Mouse (Mus musculus): ENCODE data around the gene Rassf4. TPM values are rescaled to one million over a fixed set of nuclear protein-coding genes. Genes with fewer than 3 reads are reported as not detected.

The Rassf4 gene
- polyA plus RNA-seq, 1 experiment from 2014 or later = 32.3 TPM

DNA sequence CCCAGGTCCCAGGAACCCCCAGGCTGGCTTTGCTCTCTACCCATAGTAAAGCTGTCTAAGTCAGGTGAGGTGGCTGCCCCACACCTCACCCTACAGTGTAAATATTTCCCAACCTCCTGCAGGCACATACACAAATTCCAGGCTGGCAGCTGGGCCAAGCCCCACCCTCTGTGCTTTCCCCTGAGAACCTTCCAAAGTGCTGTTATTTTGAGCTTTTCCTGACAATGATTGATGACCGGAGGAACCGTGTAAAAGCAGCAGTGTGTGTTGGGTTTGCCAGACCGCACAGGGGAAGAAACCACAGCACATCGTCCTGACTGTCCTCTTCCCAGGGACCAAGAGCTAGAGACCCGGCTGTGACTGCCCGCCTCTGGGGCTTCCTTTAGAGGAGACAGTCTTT lies 23.3 kb downstream of the Rassf4 start, which contains the start of gene Depp1:
TSS of gene Depp1 (plus strand) at position 204 of the 400 bp plus-strand sequence.
- ATAC-seq (ENCODE audit: low read depth) = no peak
- no peaks in the 10 kb centered on the region for H3K36me3 ChIP-seq (ENCODE audit: control insufficient read depth, insufficient read depth, low read length)

GRCm38 (mm10) chr6:116649811-116650210 lies 23.9 kb downstream of the Rassf4 start:
- H3K4me3 ChIP-seq (ENCODE audit: low read depth, low read length) = no peak overlapping the region
- H3K4me1 ChIP-seq (ENCODE audit: control insufficient read depth, insufficient read depth, low read length) = no peaks in the 10 kb centered on the region
- no peak overlapping the region for H3K27ac ChIP-seq (ENCODE audit: low read depth, low read length)
- H3K36me3 ChIP-seq (ENCODE audit: control insufficient read depth, insufficient read depth, low read length) = no peaks in the 10 kb centered on the region
- 93% methylated on average over 7 of the region's 7 CpGs for WGBS
- H3K4me2 ChIP-seq (ENCODE audit: low read depth, low read length) = no peak overlapping the region
- H3K27me3 ChIP-seq (ENCODE audit: control insufficient read depth, insufficient read depth, low read length) = no peaks in the 10 kb centered on the region
- no peaks in the 10 kb centered on the region for H3K9me3 ChIP-seq (ENCODE audit: control insufficient read depth, low read length)
- H3K9ac ChIP-seq (replicated peaks; ENCODE audit: low read depth, low read length) = no peak overlapping the region
- no peak for ATAC-seq (ENCODE audit: low read depth)

More for the DNA sequence above, 23.3 kb downstream of the Rassf4 start, which contains the start of gene Depp1:
- Histone ChIP-seq H3K4me1 (ENCODE audit: control insufficient read depth, insufficient read depth, low read length) (no peaks in the 10 kb centered on the region), H3K27ac (ENCODE audit: low read depth, low read length) (no peak within 1 kb of the TSS), H3K27me3 (ENCODE audit: control insufficient read depth, insufficient read depth, low read length) (no peaks in the 10 kb centered on the region), H3K4me2 (ENCODE audit: low read depth, low read length) (no peak within 1 kb of the TSS), H3K9me3 (ENCODE audit: control insufficient read depth, low read length) (no peaks in the 10 kb centered on the region), H3K9ac (replicated peaks; ENCODE audit: low read depth, low read length) (no peak within 1 kb of the TSS), H3K4me3 (ENCODE audit: low read depth, low read length) (no peak within 1 kb of the TSS)
- 35% methylated on average over 6 of the region's 6 CpGs for WGBS

GRCm38 (mm10) chr6:116647763-116648162 lies 26.0 kb downstream of the Rassf4 start:
- Histone ChIP-seq H3K27ac (ENCODE audit: low read depth, low read length) (no peak overlapping the region), H3K36me3 (ENCODE audit: control insufficient read depth, insufficient read depth, low read length) (no peaks in the 10 kb centered on the region), H3K9me3 (ENCODE audit: control insufficient read depth, low read length) (no peaks in the 10 kb centered on the region), H3K4me1 (ENCODE audit: control insufficient read depth, insufficient read depth, low read length) (no peaks in the 10 kb centered on the region), H3K9ac (replicated peaks; ENCODE audit: low read depth, low read length) (no peak overlapping the region), H3K27me3 (ENCODE audit: control insufficient read depth, insufficient read depth, low read length) (no peaks in the 10 kb centered on the region), H3K4me2 (ENCODE audit: low read depth, low read length) (no peak overlapping the region), H3K4me3 (ENCODE audit: low read depth, low read length) (no peak overlapping the region)
- no peak for ATAC-seq (ENCODE audit: low read depth)
- WGBS = 88% methylated on average over 12 of the region's 12 CpGs

GRCm38 (mm10) chr6:116644335-116644734 lies 29.4 kb downstream of the Rassf4 start:
- Histone ChIP-seq H3K27me3 (ENCODE audit: control insufficient read depth, insufficient read depth, low read length) (no peaks in the 10 kb centered on the region), H3K9me3 (ENCODE audit: control insufficient read depth, low read length) (no peaks in the 10 kb centered on the region), H3K4me3 (ENCODE audit: low read depth, low read length) (no peak overlapping the region), H3K36me3 (ENCODE audit: control insufficient read depth, insufficient read depth, low read length) (no peaks in the 10 kb centered on the region), H3K27ac (ENCODE audit: low read depth, low read length) (no peak overlapping the region), H3K4me2 (ENCODE audit: low read depth, low read length) (no peak overlapping the region), H3K4me1 (ENCODE audit: control insufficient read depth, insufficient read depth, low read length) (no peaks in the 10 kb centered on the region), H3K9ac (replicated peaks; ENCODE audit: low read depth, low read length) (no peak overlapping the region)
- no peak for ATAC-seq (ENCODE audit: low read depth)
- 62% methylated on average over 3 of the region's 3 CpGs for WGBS

DNA sequence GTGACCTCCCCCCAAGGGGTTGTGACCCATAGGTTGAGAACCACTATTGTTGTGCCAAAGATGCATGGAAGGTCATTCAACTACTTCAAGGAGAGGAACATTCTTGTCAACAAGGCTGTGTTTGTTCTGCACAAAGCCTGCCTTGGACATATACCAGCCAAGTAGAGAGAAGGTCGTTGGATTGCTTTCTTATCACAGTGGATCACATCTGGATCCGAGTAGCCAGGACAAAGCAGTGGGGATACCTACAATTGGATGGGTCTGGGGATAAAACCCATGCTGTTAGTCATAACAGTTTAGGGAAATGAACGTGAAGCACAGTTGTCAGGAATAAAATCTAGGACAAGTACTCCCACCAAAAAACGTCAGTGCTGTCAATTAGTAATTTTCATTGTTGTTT lies 29.9 kb downstream of the Rassf4 start:
- 62% methylated on average over 4 of the region's 4 CpGs for WGBS
- no peak overlapping the region for H3K4me3 ChIP-seq (ENCODE audit: low read depth, low read length)
- H3K27me3 ChIP-seq (ENCODE audit: control insufficient read depth, insufficient read depth, low read length) = no peaks in the 10 kb centered on the region
- H3K4me1 ChIP-seq (ENCODE audit: control insufficient read depth, insufficient read depth, low read length) = no peaks in the 10 kb centered on the region
- H3K9me3 ChIP-seq (ENCODE audit: control insufficient read depth, low read length) = no peaks in the 10 kb centered on the region
- no peak overlapping the region for H3K27ac ChIP-seq (ENCODE audit: low read depth, low read length)
- no peak overlapping the region for H3K9ac ChIP-seq (replicated peaks; ENCODE audit: low read depth, low read length)
- H3K36me3 ChIP-seq (ENCODE audit: control insufficient read depth, insufficient read depth, low read length) = no peaks in the 10 kb centered on the region
- no peak overlapping the region for H3K4me2 ChIP-seq (ENCODE audit: low read depth, low read length)
- no peak for ATAC-seq (ENCODE audit: low read depth)

GRCm38 (mm10) chr6:116642942-116643341 lies 30.8 kb downstream of the Rassf4 start:
- Histone ChIP-seq H3K4me3 (ENCODE audit: low read depth, low read length) (no peak overlapping the region), H3K27ac (ENCODE audit: low read depth, low read length) (no peak overlapping the region), H3K9ac (replicated peaks; ENCODE audit: low read depth, low read length) (no peak overlapping the region), H3K9me3 (ENCODE audit: control insufficient read depth, low read length) (no peaks in the 10 kb centered on the region), H3K27me3 (ENCODE audit: control insufficient read depth, insufficient read depth, low read length) (no peaks in the 10 kb centered on the region), H3K4me2 (ENCODE audit: low read depth, low read length) (no peak overlapping the region), H3K4me1 (ENCODE audit: control insufficient read depth, insufficient read depth, low read length) (no peaks in the 10 kb centered on the region), H3K36me3 (ENCODE audit: control insufficient read depth, insufficient read depth, low read length) (no peaks in the 10 kb centered on the region)
- 90% methylated on average over 11 of the region's 11 CpGs for WGBS
- no peak for ATAC-seq (ENCODE audit: low read depth)

DNA sequence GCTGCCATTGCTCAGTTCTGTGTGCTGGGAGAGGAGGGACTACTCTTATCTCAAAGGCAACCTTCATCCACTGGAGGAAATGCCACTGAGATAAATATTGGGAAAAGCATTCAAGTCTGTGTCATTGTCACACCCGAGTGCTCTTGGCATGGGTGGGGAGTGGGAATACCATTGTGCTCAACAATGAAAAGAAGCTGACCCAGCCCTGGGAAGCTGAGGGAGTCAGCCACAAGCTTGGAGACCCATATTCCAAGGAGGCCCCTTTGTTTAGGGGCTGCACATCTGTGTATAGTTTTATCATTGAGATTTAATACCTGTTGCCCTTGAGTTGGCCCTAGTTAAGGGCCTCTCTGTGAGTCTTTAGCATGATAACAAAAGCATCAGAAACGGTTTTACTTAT lies 34.1 kb downstream of the Rassf4 start:
- Histone ChIP-seq H3K4me2 (ENCODE audit: low read depth, low read length) (no peak overlapping the region), H3K4me3 (ENCODE audit: low read depth, low read length) (no peak overlapping the region), H3K27me3 (ENCODE audit: control insufficient read depth, insufficient read depth, low read length) (no peaks in the 10 kb centered on the region), H3K36me3 (ENCODE audit: control insufficient read depth, insufficient read depth, low read length) (no peaks in the 10 kb centered on the region), H3K27ac (ENCODE audit: low read depth, low read length) (no peak overlapping the region), H3K4me1 (ENCODE audit: control insufficient read depth, insufficient read depth, low read length) (no peaks in the 10 kb centered on the region), H3K9ac (replicated peaks; ENCODE audit: low read depth, low read length) (no peak overlapping the region), H3K9me3 (ENCODE audit: control insufficient read depth, low read length) (no peaks in the 10 kb centered on the region)
- no peak for ATAC-seq (ENCODE audit: low read depth)
- WGBS = 60% methylated on average over 2 of the region's 2 CpGs

GRCm38 (mm10) chr6:116638871-116639270 lies 34.9 kb downstream of the Rassf4 start:
- Histone ChIP-seq H3K27me3 (ENCODE audit: control insufficient read depth, insufficient read depth, low read length) (no peaks in the 10 kb centered on the region), H3K4me2 (ENCODE audit: low read depth, low read length) (no peak overlapping the region), H3K4me3 (ENCODE audit: low read depth, low read length) (no peak overlapping the region), H3K4me1 (ENCODE audit: control insufficient read depth, insufficient read depth, low read length) (no peaks in the 10 kb centered on the region), H3K9me3 (ENCODE audit: control insufficient read depth, low read length) (no peaks in the 10 kb centered on the region), H3K9ac (replicated peaks; ENCODE audit: low read depth, low read length) (no peak overlapping the region), H3K36me3 (ENCODE audit: control insufficient read depth, insufficient read depth, low read length) (no peaks in the 10 kb centered on the region), H3K27ac (ENCODE audit: low read depth, low read length) (no peak overlapping the region)
- ATAC-seq (ENCODE audit: low read depth) = no peak
- 85% methylated on average over 2 of the region's 2 CpGs for WGBS

DNA sequence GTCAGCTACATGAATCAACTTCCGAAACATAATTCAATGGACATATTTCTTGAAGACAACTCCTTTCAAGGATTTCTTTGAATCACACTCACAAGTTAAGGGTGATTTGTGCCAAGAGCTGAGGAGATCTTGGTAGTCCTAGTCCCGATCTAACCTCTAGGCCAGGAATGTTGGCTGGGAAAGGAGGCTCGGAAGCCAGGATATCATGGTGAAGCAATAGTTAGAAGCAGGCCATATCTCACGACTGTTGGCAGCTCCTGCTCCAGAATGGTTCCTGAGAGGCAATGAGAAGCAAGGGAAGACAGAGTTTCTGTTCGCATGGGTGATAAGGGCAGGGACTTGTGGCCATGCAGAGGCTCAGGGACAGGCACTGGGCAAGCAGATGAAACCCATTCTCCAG lies 36.3 kb downstream of the Rassf4 start:
- no peaks in the 10 kb centered on the region for H3K27me3 ChIP-seq (ENCODE audit: control insufficient read depth, insufficient read depth, low read length)
- 90% methylated on average over 5 of the region's 5 CpGs for WGBS
- H3K27ac ChIP-seq (ENCODE audit: low read depth, low read length) = no peak overlapping the region
- no peak overlapping the region for H3K4me3 ChIP-seq (ENCODE audit: low read depth, low read length)
- H3K4me2 ChIP-seq (ENCODE audit: low read depth, low read length) = no peak overlapping the region
- no peak for ATAC-seq (ENCODE audit: low read depth)
- H3K4me1 ChIP-seq (ENCODE audit: control insufficient read depth, insufficient read depth, low read length) = no peaks in the 10 kb centered on the region
- H3K36me3 ChIP-seq (ENCODE audit: control insufficient read depth, insufficient read depth, low read length) = no peaks in the 10 kb centered on the region
- H3K9ac ChIP-seq (replicated peaks; ENCODE audit: low read depth, low read length) = no peak overlapping the region
- no peaks in the 10 kb centered on the region for H3K9me3 ChIP-seq (ENCODE audit: control insufficient read depth, low read length)
